Mouse (Mus musculus): ENCODE measurements around the gene Oxsr1. TPM values are rescaled to one million over a fixed set of nuclear protein-coding genes. Genes with fewer than 3 reads are reported as not detected.
"Not testable (repeated sequence)": the region's sequence is repeated elsewhere in the genome, so short reads cannot be mapped to it uniquely, and the experiment has no call there.

Gene Oxsr1
- polyA plus RNA-seq, 1 experiment from 2014 or later: 11.7 TPM

DNA sequence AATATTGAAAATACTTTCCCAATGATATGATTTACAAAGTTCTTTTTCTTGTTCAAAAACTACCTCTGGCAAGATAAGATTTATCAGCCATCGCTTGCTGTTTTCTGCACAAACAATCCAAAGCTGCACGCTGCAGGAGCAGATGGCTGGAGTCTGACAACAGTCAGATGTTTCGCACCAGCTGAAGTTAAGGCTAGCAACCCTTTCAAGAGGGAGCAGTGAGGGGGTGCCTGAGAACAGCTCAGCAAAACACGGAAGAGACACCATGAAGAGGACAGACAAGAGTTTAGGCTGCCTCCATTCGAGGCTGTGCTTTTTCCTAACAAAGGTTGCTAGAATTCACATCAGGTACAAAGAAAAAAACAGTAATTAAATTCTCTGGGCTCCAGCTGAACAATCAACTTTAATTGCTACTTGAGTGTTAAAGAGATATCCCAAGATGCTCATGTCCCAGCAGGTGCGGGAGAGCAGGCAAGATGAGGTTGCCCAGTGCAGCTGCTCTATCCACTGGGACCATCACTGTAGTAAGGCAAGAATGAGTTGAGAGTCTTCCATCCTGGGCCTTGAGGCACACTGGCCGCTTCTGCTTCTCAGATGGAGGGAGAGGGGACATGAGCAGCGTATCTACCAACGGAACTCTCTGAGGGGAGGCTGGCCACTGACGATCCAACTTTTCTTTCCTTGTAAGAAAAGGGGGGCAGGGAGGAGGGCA, 81.8 kb downstream of the Oxsr1 start:
- WGBS: 89% methylated on average over 10 of the region's 10 CpGs
- H3K4me1 ChIP-seq (ENCODE audit: control insufficient read depth in 2 of 2, insufficient read depth in 2 of 2, low read length in 2 of 2): no peaks in the 10 kb centered on the region
- H3K27ac ChIP-seq (replicated peaks in 1 of 2; ENCODE audit: control insufficient read depth in 1 of 2, insufficient read depth in 1 of 2, low read depth in 2 of 2, low read length in 2 of 2): no peak overlapping the region
- H3K9me3 ChIP-seq (ENCODE audit: control insufficient read depth, low read length): no peaks in the 10 kb centered on the region
- peaks cover 62% of the 10 kb centered on the region for H3K36me3 ChIP-seq (ENCODE audit: control insufficient read depth, insufficient read depth, low read length)
- H3K9ac ChIP-seq (ENCODE audit: low read length): no peak overlapping the region
- no peak for ATAC-seq (ENCODE audit: insufficient number of reproducible peaks, insufficient read depth, low FRiP score, low read depth)
- no peak overlapping the region for H3K4me3 ChIP-seq (ENCODE audit: control insufficient read depth in 1 of 2, insufficient read depth in 1 of 2, low read depth in 1 of 2, low read length in 2 of 2)
- H3K27me3 ChIP-seq (ENCODE audit: control insufficient read depth, insufficient read depth, low read length): no peaks in the 10 kb centered on the region
- no peak overlapping the region for H3K4me2 ChIP-seq (ENCODE audit: low read length)

GRCm38 (mm10) chr9:119239274-119239673, 83.0 kb downstream of the Oxsr1 start:
- H3K36me3 ChIP-seq (ENCODE audit: control insufficient read depth, insufficient read depth, low read length): peaks cover 53% of the 10 kb centered on the region

GRCm38 (mm10) chr9:119238796-119239195, 83.4 kb downstream of the Oxsr1 start:
- WGBS: 73% methylated on average over 4 of the region's 4 CpGs
- H3K9me3 ChIP-seq (ENCODE audit: control insufficient read depth, low read length): no peaks in the 10 kb centered on the region

More at GRCm38 (mm10) chr9:119239274-119239673, 83.0 kb downstream of the Oxsr1 start:
- no peaks in the 10 kb centered on the region for H3K9me3 ChIP-seq (ENCODE audit: control insufficient read depth, low read length)
- WGBS: 89% methylated on average over 3 of the region's 3 CpGs
- H3K4me1 ChIP-seq (ENCODE audit: control insufficient read depth in 2 of 2, insufficient read depth in 2 of 2, low read length in 2 of 2): no peaks in the 10 kb centered on the region
- no peak overlapping the region for H3K9ac ChIP-seq (ENCODE audit: low read length)
- no peak overlapping the region for H3K4me2 ChIP-seq (ENCODE audit: low read length)
- ATAC-seq (ENCODE audit: insufficient number of reproducible peaks, insufficient read depth, low FRiP score, low read depth): no peak
- no peak overlapping the region for H3K4me3 ChIP-seq (ENCODE audit: control insufficient read depth in 1 of 2, insufficient read depth in 1 of 2, low read depth in 1 of 2, low read length in 2 of 2)
- H3K27ac ChIP-seq (replicated peaks in 1 of 2; ENCODE audit: control insufficient read depth in 1 of 2, insufficient read depth in 1 of 2, low read depth in 2 of 2, low read length in 2 of 2): no peak overlapping the region
- no peaks in the 10 kb centered on the region for H3K27me3 ChIP-seq (ENCODE audit: control insufficient read depth, insufficient read depth, low read length)

GRCm38 (mm10) chr9:119231552-119231951, 90.7 kb downstream of the Oxsr1 start:
- Histone ChIP-seq H3K4me3 (ENCODE audit: control insufficient read depth in 1 of 2, insufficient read depth in 1 of 2, low read depth in 1 of 2, low read length in 2 of 2) (no peak overlapping the region), H3K9me3 (ENCODE audit: control insufficient read depth, low read length) (no peaks in the 10 kb centered on the region), H3K4me2 (ENCODE audit: low read length) (no peak overlapping the region), H3K27ac (replicated peaks in 1 of 2; ENCODE audit: control insufficient read depth in 1 of 2, insufficient read depth in 1 of 2, low read depth in 2 of 2, low read length in 2 of 2) (no peak overlapping the region), H3K27me3 (ENCODE audit: control insufficient read depth, insufficient read depth, low read length) (no peaks in the 10 kb centered on the region), H3K9ac (ENCODE audit: low read length) (no peak overlapping the region), H3K4me1 (ENCODE audit: control insufficient read depth in 2 of 2, insufficient read depth in 2 of 2, low read length in 2 of 2) (no peaks in the 10 kb centered on the region), H3K36me3 (ENCODE audit: control insufficient read depth, insufficient read depth, low read length) (peaks cover 5% of the 10 kb centered on the region; the same call in 1 of the 2 replicates)
- 81% methylated on average over 7 of the region's 7 CpGs for whole genome bisulfite sequencing
- ATAC-seq (ENCODE audit: insufficient number of reproducible peaks, insufficient read depth, low FRiP score, low read depth): no peak

More at GRCm38 (mm10) chr9:119238796-119239195, 83.4 kb downstream of the Oxsr1 start:
- no peak overlapping the region for H3K4me3 ChIP-seq (ENCODE audit: control insufficient read depth in 1 of 2, insufficient read depth in 1 of 2, low read depth in 1 of 2, low read length in 2 of 2)
- no peak for ATAC-seq (ENCODE audit: insufficient number of reproducible peaks, insufficient read depth, low FRiP score, low read depth)
- no peak overlapping the region for H3K4me2 ChIP-seq (ENCODE audit: low read length)
- no peak overlapping the region for H3K27ac ChIP-seq (replicated peaks in 1 of 2; ENCODE audit: control insufficient read depth in 1 of 2, insufficient read depth in 1 of 2, low read depth in 2 of 2, low read length in 2 of 2)
- no peak overlapping the region for H3K9ac ChIP-seq (ENCODE audit: low read length)
- H3K27me3 ChIP-seq (ENCODE audit: control insufficient read depth, insufficient read depth, low read length): no peaks in the 10 kb centered on the region
- H3K36me3 ChIP-seq (ENCODE audit: control insufficient read depth, insufficient read depth, low read length): peaks cover 48% of the 10 kb centered on the region
- H3K4me1 ChIP-seq (ENCODE audit: control insufficient read depth in 2 of 2, insufficient read depth in 2 of 2, low read length in 2 of 2): no peaks in the 10 kb centered on the region

DNA sequence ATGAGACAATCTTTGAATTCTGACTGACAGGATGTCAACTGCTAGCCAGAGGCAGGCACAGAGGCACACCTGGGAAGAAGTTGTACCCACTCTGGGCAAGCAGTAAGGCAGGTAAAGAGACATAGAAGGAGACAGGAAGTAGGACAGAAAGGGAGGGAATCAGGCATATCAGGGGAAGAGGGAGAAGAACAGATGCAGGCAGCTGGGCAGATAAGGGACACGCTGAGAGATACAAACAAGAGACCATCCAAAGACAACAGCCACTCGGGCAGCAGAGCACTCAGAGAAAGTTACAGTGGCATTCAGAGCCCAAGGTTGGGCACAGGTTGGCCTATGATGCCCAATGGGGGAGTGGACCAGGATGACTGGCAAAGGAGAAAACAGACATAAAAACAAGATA, 91.4 kb downstream of the Oxsr1 start:
- Histone ChIP-seq H3K27me3 (ENCODE audit: control insufficient read depth, insufficient read depth, low read length) (no peaks in the 10 kb centered on the region), H3K9ac (ENCODE audit: low read length) (no peak overlapping the region), H3K9me3 (ENCODE audit: control insufficient read depth, low read length) (no peaks in the 10 kb centered on the region), H3K4me2 (ENCODE audit: low read length) (no peak overlapping the region), H3K36me3 (ENCODE audit: control insufficient read depth, insufficient read depth, low read length) (peaks cover 6% of the 10 kb centered on the region; the same call in 1 of the 2 replicates), H3K4me1 (ENCODE audit: control insufficient read depth in 2 of 2, insufficient read depth in 2 of 2, low read length in 2 of 2) (no peaks in the 10 kb centered on the region), H3K4me3 (ENCODE audit: control insufficient read depth in 1 of 2, insufficient read depth in 1 of 2, low read depth in 1 of 2, low read length in 2 of 2) (no peak overlapping the region), H3K27ac (replicated peaks in 1 of 2; ENCODE audit: control insufficient read depth in 1 of 2, insufficient read depth in 1 of 2, low read depth in 2 of 2, low read length in 2 of 2) (no peak overlapping the region)
- 29% methylated on average over 2 of the region's 2 CpGs for WGBS
- ATAC-seq (ENCODE audit: insufficient number of reproducible peaks, insufficient read depth, low FRiP score, low read depth): no peak

DNA sequence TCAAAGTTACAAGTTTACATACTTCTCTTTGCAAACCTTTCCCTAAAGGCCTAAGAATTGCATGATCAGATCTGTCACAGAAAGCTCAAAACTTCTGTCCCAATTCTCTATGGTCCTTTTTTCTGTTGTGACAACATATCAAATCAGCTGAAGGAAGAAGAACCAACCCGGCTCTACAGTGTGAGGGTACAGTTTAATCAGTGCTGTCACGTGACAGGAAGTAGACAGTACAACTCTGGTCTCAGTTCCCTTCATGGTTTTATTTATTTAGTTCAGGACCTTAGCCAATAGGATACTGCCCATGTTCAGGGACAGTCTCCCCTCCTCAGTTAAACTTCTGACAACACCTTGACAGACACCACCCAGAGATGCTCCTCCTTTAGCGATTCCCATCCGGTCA, 102.0 kb downstream of the Oxsr1 start:
- Histone ChIP-seq H3K27ac (replicated peaks in 1 of 2; ENCODE audit: control insufficient read depth in 1 of 2, insufficient read depth in 1 of 2, low read depth in 2 of 2, low read length in 2 of 2) (no peak overlapping the region), H3K9ac (ENCODE audit: low read length) (no peak overlapping the region), H3K36me3 (ENCODE audit: control insufficient read depth, insufficient read depth, low read length) (peaks cover 13% of the 10 kb centered on the region; the same call in 1 of the 2 replicates), H3K4me2 (ENCODE audit: low read length) (no peak overlapping the region), H3K4me3 (ENCODE audit: control insufficient read depth in 1 of 2, insufficient read depth in 1 of 2, low read depth in 1 of 2, low read length in 2 of 2) (no peak overlapping the region), H3K27me3 (ENCODE audit: control insufficient read depth, insufficient read depth, low read length) (no peaks in the 10 kb centered on the region), H3K9me3 (ENCODE audit: control insufficient read depth, low read length) (0 out of 2 replicates have a peak, but pooled peaks cover 2% of the 10 kb centered on the region), H3K4me1 (ENCODE audit: control insufficient read depth in 2 of 2, insufficient read depth in 2 of 2, low read length in 2 of 2) (no peaks in the 10 kb centered on the region)
- ATAC-seq (ENCODE audit: insufficient number of reproducible peaks, insufficient read depth, low FRiP score, low read depth): no peak
- WGBS: 75% methylated on average over 4 of the region's 4 CpGs

GRCm38 (mm10) chr9:119219667-119220066, 102.6 kb downstream of the Oxsr1 start:
- Histone ChIP-seq H3K36me3 (ENCODE audit: control insufficient read depth, insufficient read depth, low read length) (peaks cover 10% of the 10 kb centered on the region; the same call in 1 of the 2 replicates), H3K27ac (replicated peaks in 1 of 2; ENCODE audit: control insufficient read depth in 1 of 2, insufficient read depth in 1 of 2, low read depth in 2 of 2, low read length in 2 of 2) (no peak overlapping the region), H3K9ac (ENCODE audit: low read length) (no peak overlapping the region), H3K27me3 (ENCODE audit: control insufficient read depth, insufficient read depth, low read length) (no peaks in the 10 kb centered on the region), H3K4me2 (ENCODE audit: low read length) (no peak overlapping the region), H3K4me3 (ENCODE audit: control insufficient read depth in 1 of 2, insufficient read depth in 1 of 2, low read depth in 1 of 2, low read length in 2 of 2) (no peak overlapping the region), H3K4me1 (ENCODE audit: control insufficient read depth in 2 of 2, insufficient read depth in 2 of 2, low read length in 2 of 2) (no peaks in the 10 kb centered on the region), H3K9me3 (ENCODE audit: control insufficient read depth, low read length) (0 out of 2 replicates have a peak, but pooled peaks cover 2% of the 10 kb centered on the region)
- 60% methylated on average over 2 of the region's 2 CpGs for WGBS
- ATAC-seq (ENCODE audit: insufficient number of reproducible peaks, insufficient read depth, low FRiP score, low read depth): no peak

- H3K4me1 ChIP-seq (ENCODE audit: control insufficient read depth in 2 of 2, insufficient read depth in 2 of 2, low read length in 2 of 2); H3K27me3 ChIP-seq (ENCODE audit: control insufficient read depth, insufficient read depth, low read length); H3K4me3 ChIP-seq (ENCODE audit: control insufficient read depth in 1 of 2, insufficient read depth in 1 of 2, low read depth in 1 of 2, low read length in 2 of 2); H3K27ac ChIP-seq (replicated peaks in 1 of 2; ENCODE audit: control insufficient read depth in 1 of 2, insufficient read depth in 1 of 2, low read depth in 2 of 2, low read length in 2 of 2); H3K36me3 ChIP-seq (ENCODE audit: control insufficient read depth, insufficient read depth, low read length); ATAC-seq (ENCODE audit: insufficient number of reproducible peaks, insufficient read depth, low FRiP score, low read depth); H3K4me2 ChIP-seq (ENCODE audit: low read length); H3K9ac ChIP-seq (ENCODE audit: low read length); H3K9me3 ChIP-seq (ENCODE audit: control insufficient read depth, low read length): not testable (repeated sequence)
- 92% methylated on average over 2 of the region's 2 CpGs for WGBS
Observed at GRCm38 (mm10) chr9:119215341-119215740, 106.9 kb downstream of the Oxsr1 start.

All from heart, embryonic 14.5 days (tissue).